Mouse (Mus musculus) small intestine, adult 2 months (tissue): Measurements from ENCODE around the gene Mrgprg.

Experiments used
- CTCF ChIP-seq: fragments of 200-500 bp; IDR thresholded peaks from 2 replicates; pipeline ENCODE4 v1.5.1; 2012; ENCODE audit warnings: low read depth, mild to moderate bottlenecking, control low read depth, inconsistent platforms, low read length, moderate library complexity, mixed read lengths; ENCODE audit not compliant: insufficient replicate concordance, insufficient read length; ENCODE audit errors: extremely low read depth
- POLR2A ChIP-seq: fragments of 200-500 bp; IDR thresholded peaks from 2 replicates; pipeline ENCODE4 v1.6.1; 2012; ENCODE audit warnings: low read depth, mild to moderate bottlenecking, control low read depth, inconsistent platforms, low read length, moderate library complexity

DNA sequence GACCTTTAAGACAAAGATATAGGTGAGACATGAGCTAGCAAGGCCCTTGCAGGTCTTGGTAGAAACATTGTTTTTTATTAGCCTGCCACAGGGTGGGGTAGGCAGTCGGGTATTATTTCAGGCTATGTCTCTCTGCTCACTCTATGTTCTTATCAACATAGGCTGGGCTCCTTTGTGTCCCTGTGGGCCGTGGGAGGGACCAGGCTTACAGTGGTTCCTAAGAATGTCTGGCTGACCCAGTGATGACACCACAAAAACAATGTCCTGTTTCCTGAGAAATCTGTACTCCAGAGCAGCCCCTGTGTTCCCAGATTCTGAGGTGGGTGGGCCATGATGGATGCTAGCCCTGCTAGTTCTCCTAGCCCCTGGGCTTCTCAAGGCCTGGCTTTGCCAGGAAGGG is 10.6 kb upstream of the Mrgprg start:
- TF ChIP-seq CTCF, result no peak
- TF ChIP-seq POLR2A, result no peak
